Comparison of ENCODE assay signal across 24 mouse cellular contexts in the genomic region with DNA sequence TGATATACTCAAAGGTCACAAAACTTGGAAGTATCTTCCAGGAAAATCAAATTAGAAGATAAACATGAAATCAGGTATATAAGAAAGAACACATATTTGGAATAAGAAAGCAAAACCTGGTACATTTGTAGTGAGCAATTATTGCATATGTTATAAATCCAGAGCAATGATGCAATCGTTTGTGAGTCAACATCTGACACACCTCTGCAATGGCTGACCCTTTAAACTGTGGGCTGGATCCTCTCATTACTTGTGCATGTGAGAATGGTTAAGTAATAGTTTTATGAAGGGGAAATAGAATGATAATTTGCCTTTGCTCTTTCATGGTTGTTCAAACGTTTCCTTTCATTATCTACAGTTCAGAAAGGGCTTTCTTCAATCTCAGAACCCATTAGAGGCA.
"Had no signal": no experiment of that assay in that cellular context is flagged by ENCODE, and none has a peak within 500 bp of the region (broad histone marks: within the 10 kb centered on the region; RNA-seq: fewer than 3 reads in every experiment).

No protein-coding gene starts in this region.

- H3K9me3 ChIP-seq: heart, embryonic 13.5 days; heart, embryonic 15.5 days; hindbrain, embryonic 13.5 days; limb, embryonic 10.5 days; limb, embryonic 12.5 days; liver, embryonic 13.5 days; liver, embryonic 15.5 days had no signal

- H3K4me1 ChIP-seq: liver, embryonic 13.5 days; liver, embryonic 15.5 days had no signal

- H3K9ac ChIP-seq: heart, embryonic 13.5 days; heart, embryonic 15.5 days; hindbrain, embryonic 13.5 days; limb, embryonic 12.5 days; liver, embryonic 13.5 days; liver, embryonic 15.5 days had no signal

- H3K4me2 ChIP-seq: heart, embryonic 11.5 days; heart, embryonic 13.5 days; heart, embryonic 15.5 days; hindbrain, embryonic 13.5 days; limb, embryonic 12.5 days; liver, embryonic 11.5 days; liver, embryonic 13.5 days; liver, embryonic 15.5 days had no signal

- DNase-seq: gastrocnemius, postnatal 10 days; gastrocnemius, postnatal 25 days; heart, adult 18-20 months; heart, postnatal 14 days; heart, postnatal 36 days; kidney, adult 11 months; kidney, adult 2 months; kidney, postnatal 14 days; kidney, postnatal 36 days; layer of hippocampus, adult 9-11 months; layer of hippocampus, postnatal 36 days; liver; liver, embryonic 13.5 days had no signal

- H3K4me3 ChIP-seq: heart, embryonic 13.5 days; heart, embryonic 15.5 days; hindbrain, embryonic 13.5 days; limb, embryonic 10.5 days; limb, embryonic 12.5 days; liver, embryonic 13.5 days; liver, embryonic 15.5 days had no signal

- H3K27ac ChIP-seq: heart, embryonic 13.5 days; heart, embryonic 15.5 days; hindbrain, embryonic 13.5 days; kidney, postnatal 0 days; limb, embryonic 10.5 days; limb, embryonic 12.5 days; liver, embryonic 13.5 days; liver, embryonic 15.5 days had no signal

- H3K27me3 ChIP-seq: heart, embryonic 13.5 days; heart, embryonic 15.5 days; hindbrain, embryonic 13.5 days; liver, embryonic 13.5 days; liver, embryonic 15.5 days had no signal

- ATAC-seq: hindbrain, embryonic 16.5 days; inflammation-experienced regulatory T-cells, adult 6 months had no signal

- H3K36me3 ChIP-seq: heart, embryonic 13.5 days; heart, embryonic 15.5 days; hindbrain, embryonic 13.5 days; limb, embryonic 10.5 days; limb, embryonic 12.5 days; liver, embryonic 13.5 days; liver, embryonic 15.5 days had no signal
